9 mouse cellular contexts compared by ENCODE assay signal in the genomic region with DNA sequence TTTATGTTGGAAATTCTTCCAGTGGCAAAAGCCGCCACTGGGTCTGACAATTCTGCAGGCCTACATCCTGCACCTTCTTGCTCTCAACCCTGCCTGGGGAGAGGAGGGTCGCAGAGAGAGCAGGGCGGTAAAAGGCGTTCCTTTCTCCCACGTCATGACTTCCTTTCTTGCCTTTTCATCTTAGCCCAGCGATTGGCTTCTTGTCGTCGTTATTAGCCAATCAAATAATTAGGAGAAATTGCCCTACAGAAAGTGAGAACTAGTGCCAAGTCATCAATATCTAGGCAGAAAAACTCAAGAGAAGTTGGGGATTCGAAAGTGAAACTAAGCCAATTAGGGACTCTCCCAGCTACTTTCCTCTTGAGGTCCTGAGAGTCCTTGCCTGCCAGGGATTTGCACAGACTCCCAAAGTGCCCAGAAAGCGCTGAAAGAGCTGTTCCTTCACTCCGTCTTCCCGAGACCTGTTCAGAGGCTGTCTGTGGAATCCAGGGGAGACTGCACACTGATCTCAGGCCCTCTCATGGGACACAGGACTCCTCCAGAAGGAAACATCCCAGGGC. TPM values are rescaled to one million over a fixed set of nuclear protein-coding genes. Genes with fewer than 3 reads are reported as not detected.
DNase-seq lines count a peak whose midpoint lies in the region; ATAC-seq and TF ChIP-seq lines count a peak whose summit lies in the region.
"Not testable (repeated sequence)": the region's sequence is repeated elsewhere in the genome, so short reads cannot be mapped to it uniquely, and the experiment has no call there.
"Had no signal": no experiment of that assay in that cellular context is flagged by ENCODE, and none has a peak within 500 bp of the region (broad histone marks: within the 10 kb centered on the region; RNA-seq: fewer than 3 reads in every experiment).

A gene (minus strand): TSS at position 138 of the 560 bp plus-strand sequence.
A gene (plus strand): TSS at position 352 of the 560 bp plus-strand sequence.

- H3K9ac ChIP-seq in forebrain, embryonic 11.5 days (ENCODE audit: low read length), result peak within 1 kb of the TSS; percentile 39
- H3K9ac ChIP-seq in liver, embryonic 15.5 days, result peak within 1 kb of the TSS; percentile 53

- H3K27ac ChIP-seq in forebrain, embryonic 11.5 days (ENCODE audit: low read depth, low read length), result not testable (repeated sequence)
- H3K27ac ChIP-seq in liver, embryonic 15.5 days (replicated peaks), result peak within 1 kb of the TSS; percentile 68; the same call in 1 of the 2 replicates
- peak within 1 kb of the TSS; percentile 64; the same call in 1 of the 2 replicates for H3K27ac ChIP-seq in testis, adult 2 months (ENCODE audit: control insufficient read depth, insufficient read depth, low read depth, low read length)

- 0 out of 2 replicates have a peak, but pooled peaks have one; percentile 32 for TF ChIP-seq POLR2A in testis, adult 2 months (IDR thresholded peaks at IDR 0.05; ENCODE audit: control insufficient read depth, low read depth, low read length)

- H3K27me3 ChIP-seq in E14TG2a.4 (ENCODE audit: insufficient read depth, low read length), result peaks cover 50% of the 10 kb centered on the region
- not testable (repeated sequence) for H3K27me3 ChIP-seq in forebrain, embryonic 11.5 days (ENCODE audit: control insufficient read depth, insufficient read depth, low read length); liver, embryonic 15.5 days; testis, adult 2 months (ENCODE audit: control insufficient read depth, insufficient read depth, low read length)

- peak within 1 kb of the TSS; percentile 54 for H3K4me2 ChIP-seq in forebrain, embryonic 11.5 days (ENCODE audit: low read depth, low read length, severe bottlenecking)
- peak within 1 kb of the TSS; percentile 85 for H3K4me2 ChIP-seq in liver, embryonic 15.5 days

- H3K9me3 ChIP-seq in E14TG2a.4 (ENCODE audit: low read length); forebrain, embryonic 11.5 days (ENCODE audit: control insufficient read depth, low read length); liver, embryonic 15.5 days (replicated peaks): not testable (repeated sequence)

- WGBS in forebrain, embryonic 11.5 days, result 2% methylated on average over 12 of the region's 12 CpGs
- WGBS in liver, embryonic 15.5 days (ENCODE audit: insufficient replicate concordance), result under 1% methylated on average over 12 of the region's 12 CpGs

- peak; percentile 91 for ATAC-seq in forebrain, embryonic 11.5 days (replicated peaks; ENCODE audit: low FRiP score)
- peak; percentile 89 for ATAC-seq in liver, embryonic 15.5 days (ENCODE audit: insufficient read depth)

- intact Hi-C loops in heart, postnatal 14 days (cut with DNase I), result not testable (repeated sequence)

- H3K36me3 ChIP-seq in E14TG2a.4 (ENCODE audit: insufficient read depth, low read length); forebrain, embryonic 11.5 days (ENCODE audit: control insufficient read depth, insufficient read depth, low read length); liver, embryonic 15.5 days (replicated peaks); testis, adult 2 months (ENCODE audit: control insufficient read depth, insufficient read depth, low read length): not testable (repeated sequence)

- DNase-seq in c-Kit-positive CD71-positive TER-119-positive erythroid progenitor cells, embryonic 14.5 days (ENCODE audit: low spot score), result peak; percentile 81
- peak; percentile 70 for DNase-seq in forebrain, embryonic 11.5 days (ENCODE audit: low spot score)
- peak; percentile 64 to 68 for DNase-seq in heart, postnatal 14 days
- DNase-seq in kidney, postnatal 4 days, result peak; percentile 65 to 78
- peak; percentile 39 for DNase-seq in neural tube, embryonic 10.5 days (ENCODE audit: extremely low spot score, low spot score)

- not testable (repeated sequence) for TF ChIP-seq CTCF in E14TG2a.4 (conservative IDR thresholded peaks at IDR 0.05; ENCODE audit: low read length); testis, adult 2 months (IDR thresholded peaks at IDR 0.05; ENCODE audit: control insufficient read depth, insufficient read depth, insufficient replicate concordance, low read depth, low read length)

- H3K4me1 ChIP-seq in E14TG2a.4 (replicated peaks; ENCODE audit: low read depth, low read length); forebrain, embryonic 11.5 days (replicated peaks; ENCODE audit: control insufficient read depth, insufficient read depth, low read length); liver, embryonic 15.5 days (replicated peaks); testis, adult 2 months (ENCODE audit: control insufficient read depth, insufficient read depth, low read length): not testable (repeated sequence)

- peak within 1 kb of the TSS; percentile 39 for H3K4me3 ChIP-seq in E14TG2a.4 (replicated peaks; ENCODE audit: low read length)
- peak within 1 kb of the TSS; percentile 24 for H3K4me3 ChIP-seq in forebrain, embryonic 11.5 days (ENCODE audit: low read depth, low read length)
- H3K4me3 ChIP-seq in liver, embryonic 15.5 days (replicated peaks), result peak within 1 kb of the TSS; percentile 62
- peak within 1 kb of the TSS; percentile 34 for H3K4me3 ChIP-seq in testis, adult 2 months (ENCODE audit: control insufficient read depth, low read depth, low read length)

RNA-seq across cellular contexts. Expression of the first gene that starts in this region (rescaled TPM):
- polyA plus RNA-seq in forebrain, embryonic 11.5 days (2014; fragmentation: Nextera tagmentation; extraction: Ambion mirVana), result 7.6 and 8.3 TPM in 2 replicates
- 10 to 100 TPM in 1 of 2 experiments, 1 to 10 TPM in 1; 10.0 to 12.4 TPM for total RNA-seq in heart, postnatal 14 days (2021)
- polyA plus RNA-seq in liver, embryonic 15.5 days (2015; fragmentation: Nextera tagmentation; extraction: Ambion mirVana), result 11.9 and 13.2 TPM in 2 replicates
- polyA plus RNA-seq in testis, adult 2 months (2012; rRNA removed), result 1.6 and 2.1 TPM in 2 replicates

RNA-seq across cellular contexts. Expression of the second gene that starts in this region (rescaled TPM):
- not detected in 2 replicates for polyA plus RNA-seq in forebrain, embryonic 11.5 days (2014; fragmentation: Nextera tagmentation; extraction: Ambion mirVana)
- total RNA-seq in heart, postnatal 14 days (2021), result not detected
- polyA plus RNA-seq in liver, embryonic 15.5 days (2015; fragmentation: Nextera tagmentation; extraction: Ambion mirVana), result not detected in 2 replicates
- polyA plus RNA-seq in testis, adult 2 months (2012; rRNA removed), result not detected in 2 replicates
- total RNA-seq: gastrocnemius, adult 8-10 months had no signal
